Mouse (Mus musculus): ENCODE measurements around the gene Gm20388.

GRCm38 (mm10) chr8:121932026-121932667 lies 2021.5 kb downstream of the Gm20388 start:
- no peak for TF ChIP-seq CTCF (IDR thresholded peaks at IDR 0.05; ENCODE audit: low read depth)
- TF ChIP-seq EP300 (optimal IDR thresholded peaks at IDR 0.05) = no peak
